Mouse (Mus musculus): ENCODE measurements around the gene Hk3. TPM values are rescaled to one million over a fixed set of nuclear protein-coding genes. Genes with fewer than 3 reads are reported as not detected.

Gene Hk3
- total and polyA plus RNA-seq, 3 experiments, result 0.84 to 1.2 (median 0.91) TPM

GRCm38 (mm10) chr13:54983614-54984013 lies 37.6 kb downstream of the Hk3 start:
- Histone ChIP-seq H3K4me1 (ENCODE audit: control insufficient read depth, insufficient read depth, low read length) (peaks cover 3% of the 10 kb centered on the region), H3K36me3 (ENCODE audit: control insufficient read depth, insufficient read depth, low read length) (no peaks in the 10 kb centered on the region), H3K27me3 (ENCODE audit: control insufficient read depth, insufficient read depth, low read length) (no peaks in the 10 kb centered on the region), H3K4me3 (no peak overlapping the region), H3K27ac (no peak overlapping the region), H3K9ac (ENCODE audit: low read depth, low read length) (no peak overlapping the region), H3K79me2 (replicated peaks; ENCODE audit: control insufficient read depth, insufficient read depth, low read length) (no peaks in the 10 kb centered on the region)
- DNase-seq, result no peak
- intact Hi-C loops (cut with DNase I), result no loop called here
- WGBS, result 55% methylated on average over 2 of the region's 2 CpGs
- TF ChIP-seq EP300 (IDR thresholded peaks at IDR 0.05; ENCODE audit: insufficient read depth, low read depth, low read length), result no peak
- peak; percentile 24; the same call in 1 of the 2 replicates for TF ChIP-seq CTCF (IDR thresholded peaks at IDR 0.05)

GRCm38 (mm10) chr13:54983001-54983400 lies 38.2 kb downstream of the Hk3 start:
- H3K9ac ChIP-seq (ENCODE audit: low read depth, low read length), result no peak overlapping the region
- intact Hi-C loops (cut with DNase I), result no loop called here
- no peaks in the 10 kb centered on the region for H3K79me2 ChIP-seq (replicated peaks; ENCODE audit: control insufficient read depth, insufficient read depth, low read length)
- H3K27me3 ChIP-seq (ENCODE audit: control insufficient read depth, insufficient read depth, low read length), result no peaks in the 10 kb centered on the region
- no peak for DNase-seq
- H3K4me1 ChIP-seq (ENCODE audit: control insufficient read depth, insufficient read depth, low read length), result peaks cover 2% of the 10 kb centered on the region
- no peak overlapping the region for H3K27ac ChIP-seq
- no peaks in the 10 kb centered on the region for H3K36me3 ChIP-seq (ENCODE audit: control insufficient read depth, insufficient read depth, low read length)
- TF ChIP-seq EP300 (IDR thresholded peaks at IDR 0.05; ENCODE audit: insufficient read depth, low read depth, low read length) (no peak), CTCF (IDR thresholded peaks at IDR 0.05) (no peak), POLR2A (IDR thresholded peaks at IDR 0.05; ENCODE audit: insufficient read depth, low read depth, low read length) (no peak)
- no peak overlapping the region for H3K4me3 ChIP-seq
- WGBS, result 60% methylated on average over 8 of the region's 8 CpGs

- Histone ChIP-seq H3K4me3 (no peak overlapping the region), H3K36me3 (ENCODE audit: control insufficient read depth, insufficient read depth, low read length) (no peaks in the 10 kb centered on the region), H3K79me2 (replicated peaks; ENCODE audit: control insufficient read depth, insufficient read depth, low read length) (no peaks in the 10 kb centered on the region), H3K27ac (no peak overlapping the region), H3K27me3 (ENCODE audit: control insufficient read depth, insufficient read depth, low read length) (no peaks in the 10 kb centered on the region), H3K9ac (ENCODE audit: low read depth, low read length) (no peak overlapping the region), H3K4me1 (ENCODE audit: control insufficient read depth, insufficient read depth, low read length) (no peaks in the 10 kb centered on the region)
- 76% methylated on average over 12 of the region's 12 CpGs for WGBS
- DNase-seq, result no peak
- intact Hi-C loops (cut with DNase I), result no loop called here
- TF ChIP-seq EP300 (IDR thresholded peaks at IDR 0.05; ENCODE audit: insufficient read depth, low read depth, low read length) (no peak), CTCF (IDR thresholded peaks at IDR 0.05) (no peak), POLR2A (IDR thresholded peaks at IDR 0.05; ENCODE audit: insufficient read depth, low read depth, low read length) (no peak)
These were observed 40.2 kb downstream of the Hk3 start for GRCm38 (mm10) chr13:54980957-54981356.

DNA sequence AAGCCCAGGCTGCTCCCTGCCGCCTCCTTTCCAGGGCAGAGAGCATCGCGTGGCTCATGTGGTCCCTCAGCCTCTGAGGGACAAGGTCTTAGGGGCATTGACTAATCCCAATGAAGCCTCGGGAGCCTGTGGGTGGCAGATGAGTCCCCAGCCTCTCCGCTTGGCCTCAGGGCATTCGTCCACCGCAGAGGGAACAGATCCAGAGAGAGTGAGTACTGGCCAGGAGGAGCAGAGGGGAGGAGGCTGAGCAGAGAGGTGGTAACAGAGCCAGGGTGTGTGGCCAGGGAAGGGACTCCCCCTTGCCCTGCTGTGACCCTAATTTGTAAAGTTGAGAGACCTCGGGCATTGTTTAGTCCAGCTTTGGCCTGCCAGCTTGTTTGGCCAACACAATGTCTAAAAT lies 42.4 kb downstream of the Hk3 start:
- intact Hi-C loops (cut with DNase I), result no loop called here

DNA sequence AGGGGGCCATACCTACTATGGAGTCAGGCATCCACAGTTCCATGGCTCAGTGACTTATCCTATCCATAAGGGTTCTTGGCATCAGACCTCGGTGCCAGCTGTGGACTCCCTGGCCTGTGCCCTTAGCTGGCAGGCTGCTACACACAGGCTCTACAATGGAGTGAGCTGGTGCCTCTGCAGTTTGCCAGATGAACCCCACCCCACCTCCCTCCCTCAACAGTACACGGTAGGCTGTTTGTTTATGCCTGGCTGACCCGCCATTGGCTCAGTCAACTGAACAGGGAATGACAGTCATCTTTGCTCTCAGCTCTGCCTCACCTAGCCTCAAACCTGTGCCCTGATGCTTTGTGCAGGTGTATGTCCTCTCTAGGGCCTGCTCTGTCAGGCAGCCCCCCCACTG lies 45.6 kb downstream of the Hk3 start:
- Histone ChIP-seq H3K9ac (ENCODE audit: low read depth, low read length) (no peak overlapping the region), H3K4me3 (no peak overlapping the region), H3K4me1 (ENCODE audit: control insufficient read depth, insufficient read depth, low read length) (no peaks in the 10 kb centered on the region), H3K27me3 (ENCODE audit: control insufficient read depth, insufficient read depth, low read length) (no peaks in the 10 kb centered on the region), H3K36me3 (ENCODE audit: control insufficient read depth, insufficient read depth, low read length) (no peaks in the 10 kb centered on the region), H3K79me2 (replicated peaks; ENCODE audit: control insufficient read depth, insufficient read depth, low read length) (no peaks in the 10 kb centered on the region), H3K27ac (no peak overlapping the region)
- 75% methylated on average over 3 of the region's 3 CpGs for WGBS
- intact Hi-C loops (cut with DNase I), result no loop called here
- no peak for DNase-seq
- no peak for TF ChIP-seq CTCF (IDR thresholded peaks at IDR 0.05)
- no peak for TF ChIP-seq EP300 (IDR thresholded peaks at IDR 0.05; ENCODE audit: insufficient read depth, low read depth, low read length)
- no peak for TF ChIP-seq POLR2A (IDR thresholded peaks at IDR 0.05; ENCODE audit: insufficient read depth, low read depth, low read length)

More for the DNA sequence above, 42.4 kb downstream of the Hk3 start:
- no peaks in the 10 kb centered on the region for H3K27me3 ChIP-seq (ENCODE audit: control insufficient read depth, insufficient read depth, low read length)
- 51% methylated on average over 8 of the region's 8 CpGs for WGBS
- H3K79me2 ChIP-seq (replicated peaks; ENCODE audit: control insufficient read depth, insufficient read depth, low read length), result no peaks in the 10 kb centered on the region
- H3K36me3 ChIP-seq (ENCODE audit: control insufficient read depth, insufficient read depth, low read length), result no peaks in the 10 kb centered on the region
- no peak overlapping the region for H3K9ac ChIP-seq (ENCODE audit: low read depth, low read length)
- TF ChIP-seq EP300 (IDR thresholded peaks at IDR 0.05; ENCODE audit: insufficient read depth, low read depth, low read length), result no peak
- no peak for TF ChIP-seq POLR2A (IDR thresholded peaks at IDR 0.05; ENCODE audit: insufficient read depth, low read depth, low read length)
- no peak for TF ChIP-seq CTCF (IDR thresholded peaks at IDR 0.05)
- H3K27ac ChIP-seq, result no peak overlapping the region
- no peak for DNase-seq
- H3K4me1 ChIP-seq (ENCODE audit: control insufficient read depth, insufficient read depth, low read length), result no peaks in the 10 kb centered on the region
- H3K4me3 ChIP-seq, result no peak overlapping the region

DNA sequence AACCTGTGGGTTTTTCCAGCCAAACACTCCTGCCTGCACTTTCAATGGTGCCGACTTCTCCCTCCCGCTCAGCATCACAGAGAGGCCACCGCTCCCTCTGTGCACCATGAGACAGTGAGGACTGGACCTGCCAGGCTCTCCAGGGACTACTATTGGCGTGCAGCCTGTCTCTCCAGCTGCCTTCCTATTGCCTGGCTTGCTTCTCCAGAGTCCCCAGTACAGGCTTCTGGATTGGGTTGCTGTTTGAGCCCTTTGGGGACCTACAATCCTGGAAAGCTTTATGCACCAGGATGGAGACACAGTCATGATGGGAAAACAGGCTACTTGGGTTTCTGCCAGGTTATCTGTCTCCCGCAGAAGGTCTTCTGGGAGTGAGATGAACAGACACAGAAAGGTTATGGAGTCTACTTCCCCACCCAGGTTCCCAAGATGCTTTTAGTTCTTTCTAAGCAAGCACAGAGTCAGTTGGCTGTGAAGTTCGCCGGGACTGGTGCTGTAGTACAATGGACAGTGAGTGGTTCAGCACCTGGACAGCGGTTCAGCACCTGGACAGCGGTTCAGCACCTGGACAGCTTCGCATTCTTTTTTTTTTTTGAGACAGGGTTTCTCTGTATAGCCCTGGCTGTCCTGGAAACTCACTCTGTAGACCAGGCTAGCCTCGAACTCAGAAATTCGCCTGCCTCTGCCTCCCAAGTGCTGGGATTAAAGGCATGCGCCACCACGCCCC lies 50.5 kb downstream of the Hk3 start:
- Histone ChIP-seq H3K79me2 (replicated peaks; ENCODE audit: control insufficient read depth, insufficient read depth, low read length) (no peaks in the 10 kb centered on the region), H3K4me3 (no peak overlapping the region), H3K27ac (no peak overlapping the region), H3K9ac (ENCODE audit: low read depth, low read length) (no peak overlapping the region), H3K4me1 (ENCODE audit: control insufficient read depth, insufficient read depth, low read length) (no peaks in the 10 kb centered on the region), H3K36me3 (ENCODE audit: control insufficient read depth, insufficient read depth, low read length) (no peaks in the 10 kb centered on the region), H3K27me3 (ENCODE audit: control insufficient read depth, insufficient read depth, low read length) (no peaks in the 10 kb centered on the region)
- intact Hi-C loops (cut with DNase I), result no loop called here
- DNase-seq, result peak; percentile 6 to 36
- TF ChIP-seq EP300 (IDR thresholded peaks at IDR 0.05; ENCODE audit: insufficient read depth, low read depth, low read length) (no peak), CTCF (IDR thresholded peaks at IDR 0.05) (no peak), POLR2A (IDR thresholded peaks at IDR 0.05; ENCODE audit: insufficient read depth, low read depth, low read length) (no peak)
- WGBS, result 30% methylated on average over 14 of the region's 14 CpGs
